Mouse (Mus musculus): ENCODE measurements around the gene P4ha2.
A peak's percentile ranks its signal among the peaks of the same experiment; 100 is the strongest.

P4ha2 gene

DNA sequence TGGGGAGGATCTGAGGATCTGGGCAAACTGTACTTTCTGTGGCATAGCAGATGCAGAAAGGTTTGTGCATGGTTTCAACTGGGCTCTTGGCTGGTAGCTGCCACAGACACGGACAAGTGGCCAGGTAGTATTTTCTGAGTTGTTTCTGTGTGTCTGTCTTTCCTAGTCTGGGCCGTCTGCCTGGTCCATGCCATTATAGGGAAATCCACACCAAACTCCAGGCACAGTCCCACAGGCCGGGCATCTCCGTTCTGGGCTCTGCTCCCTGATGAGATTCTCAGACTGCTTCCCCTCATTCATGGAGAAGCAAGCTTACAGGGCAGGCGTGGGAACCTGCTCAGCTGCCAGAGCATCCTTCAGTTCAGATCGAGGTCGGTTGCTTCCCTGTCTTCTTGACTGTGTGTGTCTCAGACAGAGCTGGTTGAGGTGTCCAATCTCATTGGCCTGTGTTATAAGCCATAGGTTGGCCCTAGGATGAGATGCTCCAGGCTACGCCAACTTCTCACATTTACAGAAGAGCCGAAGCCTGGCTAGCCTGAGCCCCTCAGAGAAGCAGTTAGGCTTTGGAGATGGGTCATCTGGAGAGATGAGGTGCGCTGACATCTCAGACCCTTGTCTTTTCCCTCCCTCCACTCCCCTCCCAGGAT is at the start of gene P4ha2:
P4ha2 (plus strand) TSS at position 51 of the 647 bp plus-strand sequence.
- no peak for DNase-seq (ENCODE audit: low spot score)

- DNase-seq (ENCODE audit: low spot score) = no peak
These were observed 49.7 kb upstream of the P4ha2 start for GRCm38 (mm10) chr11:54050205-54050604.

- no peak for DNase-seq (ENCODE audit: low spot score)
These were observed 48.7 kb upstream of the P4ha2 start for GRCm38 (mm10) chr11:54051161-54051560.

DNA sequence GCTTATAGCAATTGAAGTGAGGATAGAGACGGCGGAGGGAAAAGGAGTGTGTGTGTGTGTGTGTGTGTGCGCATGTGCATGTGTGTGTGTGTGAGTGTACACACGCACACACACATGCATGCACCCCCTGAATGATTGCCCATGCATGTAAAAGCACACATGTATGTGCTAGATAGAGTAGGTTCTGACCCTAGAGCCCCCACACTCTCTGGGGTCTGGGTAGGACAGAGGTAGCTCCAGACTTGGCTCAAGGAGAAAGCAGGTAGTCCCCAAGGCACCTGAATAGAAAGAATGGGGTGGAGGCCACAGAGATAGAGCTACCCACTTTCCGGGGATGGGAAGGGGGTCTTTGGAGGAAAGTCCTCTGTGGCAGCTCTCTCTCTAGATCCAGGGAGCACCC is 47.8 kb upstream of the P4ha2 start:
- no peak for DNase-seq (ENCODE audit: low spot score)

DNA sequence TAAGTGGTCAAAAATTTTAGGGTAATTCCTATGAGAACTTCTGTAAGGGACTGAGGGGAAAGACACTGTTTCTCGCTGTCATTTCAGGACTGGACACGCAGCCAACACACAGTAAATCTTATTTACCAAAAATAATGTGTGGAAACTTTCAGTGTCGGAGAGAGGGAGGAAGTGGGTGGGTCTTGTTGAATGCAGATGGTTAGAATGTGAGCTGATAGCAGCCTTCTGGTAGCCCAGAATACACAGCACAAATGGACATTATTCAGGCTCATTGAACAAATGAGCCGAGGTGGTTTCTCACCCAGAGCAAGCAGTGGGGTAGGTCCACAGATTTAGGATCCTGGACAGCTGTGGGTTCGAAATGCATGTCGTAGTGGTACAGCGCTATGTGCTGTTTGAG is 46.8 kb upstream of the P4ha2 start:
- no peak for DNase-seq (ENCODE audit: low spot score)

DNA sequence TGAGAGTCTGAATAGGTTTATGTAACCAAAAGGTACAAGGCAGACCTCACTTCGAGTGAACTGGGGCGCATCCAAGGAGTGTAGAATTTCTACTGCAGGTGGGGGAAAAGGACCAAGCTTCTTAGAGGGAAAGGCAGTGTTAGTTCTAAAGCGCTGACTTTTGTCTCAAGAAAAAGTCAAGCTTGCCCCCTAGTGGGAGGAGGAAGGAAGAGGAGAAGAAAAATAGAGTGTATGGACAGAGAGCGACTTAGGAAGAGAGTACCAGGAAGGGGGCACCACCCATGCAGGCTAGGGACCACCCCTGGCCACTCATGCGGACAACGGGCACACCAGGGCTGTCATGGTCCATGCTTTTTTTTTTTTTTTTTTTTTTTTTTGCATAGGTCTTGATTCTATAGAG is 45.6 kb upstream of the P4ha2 start:
- peak; percentile 53 for DNase-seq (ENCODE audit: low spot score)

- DNase-seq (ENCODE audit: low spot score) = peak; percentile 45
These were observed 43.8 kb upstream of the P4ha2 start for GRCm38 (mm10) chr11:54056132-54056531.

GRCm38 (mm10) chr11:54057428-54057827 is 42.5 kb upstream of the P4ha2 start:
- DNase-seq (ENCODE audit: low spot score) = no peak

GRCm38 (mm10) chr11:54058056-54058617 is 41.8 kb upstream of the P4ha2 start:
- no peak for DNase-seq (ENCODE audit: low spot score)

- DNase-seq (ENCODE audit: low spot score) = peak; percentile 45
These were observed 41.3 kb upstream of the P4ha2 start for GRCm38 (mm10) chr11:54058643-54059042.

GRCm38 (mm10) chr11:54059526-54059925 is 40.4 kb upstream of the P4ha2 start:
- no peak for DNase-seq (ENCODE audit: low spot score)

DNA sequence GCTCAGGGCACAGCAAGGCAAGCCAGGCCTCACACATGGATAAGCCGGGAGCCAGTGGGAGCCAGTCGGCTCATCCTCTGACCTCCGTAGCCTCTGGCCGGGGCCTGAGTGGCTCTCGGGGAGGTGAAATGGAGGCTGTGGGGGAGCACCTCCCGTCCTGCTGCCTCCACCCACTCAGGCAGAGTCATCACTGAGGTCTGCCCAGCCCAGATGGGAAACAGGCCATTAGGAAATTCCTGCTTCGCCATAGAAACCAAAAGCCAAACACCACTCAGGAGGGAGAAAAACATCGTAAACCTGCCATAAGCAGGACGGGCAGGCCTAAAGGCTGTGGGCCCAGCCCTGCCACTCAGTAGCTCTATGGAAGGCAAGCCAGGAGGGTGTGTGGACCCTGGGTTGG is 39.6 kb upstream of the P4ha2 start:
- no peak for DNase-seq (ENCODE audit: low spot score)

- DNase-seq (ENCODE audit: low spot score) = no peak
These were observed 37.7 kb upstream of the P4ha2 start for GRCm38 (mm10) chr11:54062086-54062752.

GRCm38 (mm10) chr11:54062753-54063471 is 37.0 kb upstream of the P4ha2 start:
- DNase-seq (ENCODE audit: low spot score) = no peak

DNA sequence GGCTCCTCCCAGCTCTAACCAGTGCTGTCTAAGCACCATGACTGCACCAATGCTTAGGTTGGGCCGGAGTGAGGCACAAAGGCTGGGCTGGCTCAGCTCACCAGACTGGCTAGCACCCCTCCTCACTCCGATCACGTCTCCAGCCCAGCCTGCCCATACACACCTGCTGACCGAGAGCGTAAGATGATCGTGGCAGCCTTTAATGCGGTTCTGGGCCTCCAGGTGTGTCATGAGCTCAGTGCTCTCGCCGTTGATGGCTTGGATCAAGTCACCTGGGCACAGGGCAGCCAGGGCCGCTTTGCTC is 36.5 kb upstream of the P4ha2 start:
- no peak for DNase-seq (ENCODE audit: low spot score)

GRCm38 (mm10) chr11:54064412-54064978 is 35.4 kb upstream of the P4ha2 start:
- no peak for DNase-seq (ENCODE audit: low spot score)

- DNase-seq (ENCODE audit: low spot score) = no peak
These were observed 34.6 kb upstream of the P4ha2 start for GRCm38 (mm10) chr11:54065106-54065914.

DNA sequence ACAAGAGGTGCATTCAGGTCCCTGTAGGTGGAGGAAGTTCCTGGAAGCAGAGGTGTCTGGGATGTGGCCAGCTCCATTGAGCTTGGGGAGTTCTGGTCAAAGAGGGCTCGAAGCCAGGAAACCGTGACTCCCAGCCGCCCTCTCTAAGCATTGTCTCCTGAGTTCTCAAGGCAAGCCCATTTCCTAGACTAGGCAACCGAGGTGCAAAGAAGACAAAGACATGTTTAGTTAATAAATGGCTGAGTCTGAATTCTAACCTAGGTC is 34.0 kb upstream of the P4ha2 start:
- DNase-seq (ENCODE audit: low spot score) = no peak

GRCm38 (mm10) chr11:54066400-54066799 is 33.5 kb upstream of the P4ha2 start:
- DNase-seq (ENCODE audit: low spot score) = no peak

- no peak for DNase-seq (ENCODE audit: low spot score)
These were observed 32.4 kb upstream of the P4ha2 start for GRCm38 (mm10) chr11:54067318-54067995.

DNA sequence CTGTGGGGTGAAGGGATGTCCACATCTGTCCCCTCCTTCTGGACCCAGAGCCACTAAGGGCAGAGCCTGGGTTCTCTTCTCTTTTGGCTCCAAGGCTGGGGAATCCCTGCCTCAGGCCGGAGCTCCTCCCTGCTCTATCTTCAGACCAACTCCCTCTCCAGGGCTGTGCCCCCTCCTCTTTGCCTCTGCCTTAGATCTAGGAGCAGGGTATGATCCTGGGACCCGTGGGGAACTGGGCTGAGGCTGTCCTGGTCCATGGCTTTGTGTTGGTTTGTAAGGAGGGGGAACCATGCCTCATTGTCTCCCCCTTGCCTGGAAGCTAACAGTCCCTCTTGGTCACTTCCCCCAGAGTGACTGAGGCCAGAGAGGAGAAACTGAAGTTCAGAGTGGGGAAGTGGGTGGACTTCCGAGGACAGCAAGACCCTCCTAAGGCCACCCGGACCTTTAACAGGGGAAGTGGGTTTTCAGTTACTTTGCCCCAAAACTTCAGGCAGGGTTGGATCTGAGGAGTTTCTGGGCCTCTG is 31.8 kb upstream of the P4ha2 start:
- no peak for DNase-seq (ENCODE audit: low spot score)
